Mouse (Mus musculus): ENCODE data around the gene Fez1.

Gene Fez1

DNA sequence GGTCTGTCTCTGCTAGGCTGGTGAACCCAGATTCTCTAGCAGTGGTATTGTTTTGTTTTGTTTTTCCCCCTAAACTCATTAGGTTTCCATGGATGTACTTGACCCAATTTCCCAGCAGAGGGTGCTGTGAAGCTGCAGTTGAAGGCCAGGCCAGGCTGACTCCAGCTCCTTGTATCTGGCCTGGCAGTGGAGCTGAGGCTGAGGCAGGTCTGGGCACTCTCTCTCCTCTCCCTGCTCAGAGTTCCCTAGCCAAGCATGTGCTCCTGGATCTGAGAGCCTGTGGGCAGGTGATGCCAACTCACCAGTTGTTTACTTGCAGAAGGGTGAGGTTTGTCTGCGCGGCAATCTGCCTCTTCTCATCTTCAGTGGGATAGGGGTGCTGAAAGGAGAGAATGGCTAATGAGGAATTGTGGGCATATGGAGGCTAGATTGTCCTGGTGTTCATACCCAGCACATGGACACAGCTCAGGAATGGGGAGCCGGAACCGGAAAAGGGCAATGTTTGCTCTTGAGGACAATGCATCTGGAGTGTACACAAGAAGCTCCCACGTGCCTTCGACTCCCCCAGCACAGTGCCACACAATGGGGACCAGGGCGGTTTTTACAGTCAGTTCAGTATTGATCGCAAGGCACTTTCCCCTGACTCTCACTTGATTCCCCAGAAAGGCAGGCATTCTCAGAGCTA, 73.5 kb downstream of the Fez1 start:
- peak; percentile 37 to 57 for DNase-seq

DNA sequence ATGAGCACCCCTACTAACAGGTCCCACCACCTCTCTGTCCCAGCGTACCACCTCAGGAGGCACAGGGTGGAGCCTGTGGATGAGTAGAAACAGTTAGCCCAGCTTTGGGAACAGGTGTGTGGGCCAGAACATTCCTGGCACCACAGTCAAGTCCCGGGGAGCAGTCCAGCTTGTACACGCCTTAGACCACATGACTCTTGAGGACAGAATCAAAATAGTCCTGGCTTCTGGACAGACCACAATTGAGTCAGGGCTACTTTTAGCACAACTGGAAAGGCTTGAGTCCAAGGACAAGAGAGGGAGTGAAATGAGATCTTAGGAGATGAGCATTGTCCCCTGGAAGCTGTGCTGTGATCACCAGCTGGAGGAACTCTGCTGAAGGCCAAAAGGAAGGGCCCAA, 76.9 kb downstream of the Fez1 start:
- no peak for DNase-seq

DNA sequence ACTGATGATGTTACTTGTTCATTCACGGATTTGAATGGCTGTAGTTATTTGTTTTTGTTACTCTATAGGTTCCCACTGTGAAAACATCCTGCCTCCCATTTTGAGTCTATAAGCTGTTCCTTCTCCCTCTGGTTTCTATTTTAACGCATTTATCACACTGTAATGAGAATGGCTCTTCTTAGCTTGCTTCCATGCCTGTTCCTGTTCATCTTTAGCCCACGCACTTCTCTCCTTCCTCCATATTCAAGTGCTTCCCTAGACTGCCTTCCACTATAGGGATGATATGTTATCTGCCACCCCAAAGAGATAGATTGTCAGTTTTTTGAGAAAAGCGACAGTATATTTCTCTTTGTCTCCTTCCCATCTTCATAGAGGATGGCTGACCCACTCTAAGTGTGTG, 78.8 kb downstream of the Fez1 start:
- no peak for DNase-seq

DNA sequence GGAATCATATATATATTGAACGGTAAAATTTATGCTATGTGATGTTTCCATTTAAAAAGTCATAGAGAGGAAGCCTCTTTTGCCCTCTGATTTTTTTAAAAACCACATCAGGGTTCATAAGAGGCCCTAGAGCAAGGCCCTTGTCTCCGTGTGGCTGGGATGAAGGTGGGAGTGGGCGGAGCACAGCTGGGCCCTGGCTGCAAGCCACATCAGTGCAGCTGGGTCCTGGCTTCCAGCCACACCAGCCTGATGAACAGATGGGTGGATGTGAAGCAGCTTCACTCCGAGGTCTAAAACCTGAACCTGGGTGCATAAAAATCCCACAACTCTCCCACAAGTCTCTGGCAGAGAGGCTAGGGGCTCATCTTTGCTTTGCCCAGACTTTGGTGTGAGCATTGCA, 83.8 kb downstream of the Fez1 start:
- peak; percentile 41 to 75 for DNase-seq

DNA sequence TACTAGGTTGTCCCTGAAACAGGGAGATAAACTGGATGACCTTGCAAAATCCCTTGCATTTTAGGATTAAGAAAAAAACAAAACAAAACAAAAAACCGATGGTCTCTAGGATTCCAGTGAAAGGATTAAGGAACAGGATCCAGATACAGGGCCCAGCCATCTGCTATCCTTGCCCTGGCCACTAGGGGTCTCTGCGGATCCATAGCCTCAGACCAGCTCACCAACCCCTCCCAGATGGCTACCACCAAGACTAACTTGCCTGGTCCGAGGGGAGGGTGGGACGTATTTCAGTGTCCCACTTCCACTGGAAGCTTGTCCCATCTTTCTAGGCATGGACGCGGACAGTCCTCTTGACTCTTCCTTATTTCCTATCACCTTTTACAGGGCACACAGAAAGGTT, 94.7 kb downstream of the Fez1 start:
- peak; percentile 83 to 84 for DNase-seq

DNA sequence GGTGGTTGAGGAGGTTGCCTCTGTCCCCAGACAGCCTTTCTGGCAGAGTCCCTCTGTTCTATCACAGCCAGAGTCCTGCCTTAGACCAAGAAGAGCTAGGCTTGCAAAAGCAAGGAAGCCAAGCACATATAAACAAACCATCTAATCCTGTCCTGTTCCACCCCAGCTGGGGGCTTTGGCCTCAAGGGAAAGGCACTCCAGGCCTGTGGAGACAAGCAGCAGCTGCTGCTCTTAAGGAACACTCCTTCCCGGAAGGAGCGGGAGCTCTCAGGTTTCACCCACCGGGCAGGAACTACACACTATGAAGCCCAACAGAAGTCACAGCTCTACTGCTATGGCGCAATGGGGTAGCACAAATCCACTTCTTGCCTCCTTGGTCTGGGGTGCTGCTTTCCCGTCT, 95.3 kb downstream of the Fez1 start:
- DNase-seq, result peak; percentile 48 to 89

DNA sequence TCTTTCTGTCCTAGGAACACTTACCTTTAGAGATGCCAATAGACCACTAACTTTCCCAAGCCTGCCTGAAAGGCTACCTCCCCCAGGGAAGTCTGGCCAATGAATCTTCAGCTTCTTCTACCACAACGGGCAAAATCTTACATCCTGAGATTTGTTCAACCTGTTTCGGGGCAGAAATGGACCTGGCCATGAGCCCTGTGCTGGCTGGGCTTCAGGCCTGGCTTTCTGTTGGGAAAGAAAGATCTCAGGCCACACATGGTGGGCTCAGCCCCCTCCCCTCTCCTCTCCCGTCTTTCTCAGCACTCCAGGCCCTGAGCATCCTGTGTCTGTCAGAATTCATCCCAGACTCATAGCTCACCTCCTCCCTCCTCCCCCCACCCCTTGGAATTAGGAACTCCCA, 96.9 kb downstream of the Fez1 start:
- DNase-seq, result no peak

DNA sequence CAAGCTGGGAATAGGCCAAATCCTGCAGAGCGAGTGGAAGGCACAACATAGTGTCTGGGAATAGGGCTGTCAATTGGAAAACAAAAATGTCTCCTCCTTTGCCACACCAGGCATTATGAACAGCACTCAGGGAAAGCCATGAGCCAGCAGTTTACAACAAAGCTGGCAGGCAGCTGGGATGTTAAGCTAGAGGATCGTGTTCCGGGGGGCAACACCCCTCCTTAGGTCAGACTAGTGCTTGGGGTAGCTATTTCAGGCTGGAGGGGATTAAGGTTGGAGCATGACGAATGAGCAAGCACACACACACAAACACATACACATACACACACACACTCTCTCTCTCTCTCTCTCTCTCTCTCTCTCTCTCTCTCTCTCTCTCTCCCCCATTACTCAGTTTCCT, 97.8 kb downstream of the Fez1 start:
- peak in 1 of 2 experiments; percentile 41 for DNase-seq

DNA sequence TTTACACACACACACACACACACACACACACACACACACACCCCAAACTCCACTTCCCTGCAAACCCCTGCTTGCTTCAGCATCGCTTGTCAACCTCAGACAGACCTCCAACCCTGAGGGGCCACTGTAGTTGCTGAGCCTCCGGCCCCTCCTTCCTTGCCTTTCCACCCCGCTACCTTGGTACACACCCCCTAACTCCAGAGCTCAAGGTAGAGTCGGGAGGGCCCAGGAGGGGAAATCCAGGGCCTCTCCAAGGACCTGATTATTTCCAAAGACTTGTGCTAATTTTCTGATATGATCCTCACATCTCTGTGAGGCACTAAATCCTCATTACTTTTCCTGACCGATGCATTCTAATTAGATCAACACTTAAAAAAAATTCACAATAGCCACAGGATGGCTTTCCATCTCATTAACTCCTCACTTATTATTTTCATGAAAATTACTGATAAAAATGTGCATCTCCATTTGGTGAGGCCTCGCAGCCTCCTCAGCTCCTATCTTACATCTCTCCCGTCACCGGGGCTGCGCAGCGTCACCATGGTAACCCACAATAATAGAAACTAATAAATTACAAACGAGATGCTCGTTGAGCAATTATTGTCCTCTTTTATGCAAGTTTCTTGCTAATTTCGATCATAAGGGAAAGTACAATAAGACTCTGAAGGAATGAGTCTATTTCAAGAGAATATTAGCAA, 100.2 kb downstream of the Fez1 start:
- no peak for DNase-seq

DNA sequence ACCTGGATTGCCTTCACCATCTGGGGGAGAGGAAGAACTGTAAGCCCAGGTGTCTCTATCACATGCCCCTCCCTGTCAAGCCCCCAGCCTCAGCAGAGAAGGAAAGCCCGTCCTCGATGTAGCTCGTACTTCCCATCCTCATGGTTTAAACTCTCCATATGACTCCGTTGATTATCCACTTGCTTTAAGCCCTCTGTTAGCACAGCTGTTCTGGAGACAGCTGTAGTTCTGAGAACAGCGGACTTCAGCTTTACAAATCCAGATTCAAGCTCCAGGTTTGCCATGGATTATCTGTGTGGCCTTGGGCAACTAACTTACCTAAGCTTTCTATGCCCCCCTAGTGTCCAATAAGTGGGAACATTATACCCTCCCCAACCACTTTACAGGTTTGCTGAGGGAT, 102.1 kb downstream of the Fez1 start:
- DNase-seq, result no peak

All from lung, postnatal 4 days (tissue).